Mouse (Mus musculus) kidney, postnatal 14 days (tissue): Measurements from ENCODE around the gene Pdgfb.

Experiments used
- DNase-seq: peaks from one replicate; pipeline ENCODE4 v3.0.0; 2022; ENCODE audit warnings: mixed read lengths

Gene Pdgfb

GRCm38 (mm10) chr15:80014321-80015210 is at the start of gene Pdgfb:
Pdgfb (minus strand) TSS chr15:80014977.
- peak; percentile 86 for DNase-seq

- DNase-seq: no peak
Observed at GRCm38 (mm10) chr15:80062821-80063220, 48.0 kb upstream of the Pdgfb start.

DNA sequence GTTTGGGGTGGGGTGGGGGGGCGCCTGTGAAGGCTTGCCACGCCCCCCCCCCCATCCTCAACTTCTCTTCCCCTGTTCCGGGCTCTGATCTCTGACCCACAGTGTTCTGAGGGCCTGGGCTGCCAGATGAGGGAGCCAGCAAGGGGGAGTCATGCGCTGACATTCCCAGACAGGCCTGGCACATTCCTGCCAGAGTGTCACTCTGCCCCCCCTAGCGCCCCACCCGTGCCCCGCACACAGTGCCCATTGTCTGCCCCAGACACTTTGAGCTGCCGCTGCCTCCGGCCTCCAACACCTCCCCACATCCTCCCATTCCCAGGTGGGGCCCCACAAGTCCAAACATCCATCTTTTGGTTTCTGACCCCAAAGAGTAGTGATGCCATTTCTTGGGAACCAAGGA is 47.6 kb upstream of the Pdgfb start:
- no peak for DNase-seq

DNA sequence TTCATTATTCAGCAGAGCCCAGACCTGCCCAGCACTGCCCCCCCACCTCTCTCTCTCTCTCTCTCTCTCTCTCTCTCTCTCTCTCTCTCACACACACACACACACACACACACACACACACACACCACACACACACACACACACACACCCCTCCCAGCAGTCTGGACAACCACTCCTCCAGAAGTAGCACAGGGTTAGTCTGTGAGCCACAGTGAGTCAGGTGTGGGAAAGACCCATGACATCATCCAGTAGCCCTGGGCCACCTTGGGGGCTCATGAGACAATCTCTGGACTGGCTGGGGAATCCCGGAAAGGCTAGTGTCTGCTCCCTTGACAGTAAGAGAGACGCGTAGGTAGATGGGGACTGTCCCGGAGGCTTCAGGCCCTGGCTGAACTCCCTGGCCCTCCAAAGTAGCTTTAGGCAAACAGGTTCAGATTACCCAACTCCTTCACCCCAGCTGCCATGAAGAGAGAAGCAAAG is 46.3 kb upstream of the Pdgfb start:
- no peak for DNase-seq

DNA sequence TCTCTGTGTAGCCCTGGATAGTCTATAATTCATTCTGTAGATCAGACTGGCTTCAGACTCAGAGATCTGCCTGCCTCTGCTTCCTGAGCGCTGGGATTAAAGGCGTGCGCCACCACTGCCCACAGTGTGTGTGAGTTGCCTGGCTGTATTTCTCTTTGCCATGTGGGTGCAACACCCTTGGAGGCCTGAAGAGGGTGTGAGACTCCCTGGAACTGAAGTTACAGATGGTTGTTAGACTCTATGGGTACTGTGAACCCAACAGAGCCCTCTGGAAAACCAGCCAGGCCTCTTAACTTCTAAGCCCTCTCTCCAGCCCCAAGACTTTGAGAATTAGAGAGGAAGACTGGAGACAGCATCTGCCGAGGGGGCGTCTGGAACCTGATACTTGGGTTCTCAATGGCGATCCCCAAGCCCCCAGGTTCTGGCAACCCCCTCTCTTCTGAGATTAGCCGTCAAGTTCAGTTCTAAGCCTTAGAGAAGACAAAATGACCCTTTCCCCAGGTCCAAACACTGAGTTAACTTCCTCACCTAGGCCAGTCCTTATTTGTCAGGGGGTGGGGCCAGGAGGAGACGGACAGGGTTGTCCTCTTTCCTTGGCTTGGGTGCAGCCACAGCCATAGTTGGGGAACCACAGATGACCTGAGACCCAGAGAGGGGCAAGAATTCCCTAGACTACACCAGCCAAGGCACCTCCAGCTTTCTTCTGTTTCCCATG is 45.7 kb upstream of the Pdgfb start:
- DNase-seq: no peak

GRCm38 (mm10) chr15:80059606-80060005 is 44.8 kb upstream of the Pdgfb start:
- peak; percentile 73 for DNase-seq

GRCm38 (mm10) chr15:80058151-80058550 is 43.4 kb upstream of the Pdgfb start:
- DNase-seq: no peak

DNA sequence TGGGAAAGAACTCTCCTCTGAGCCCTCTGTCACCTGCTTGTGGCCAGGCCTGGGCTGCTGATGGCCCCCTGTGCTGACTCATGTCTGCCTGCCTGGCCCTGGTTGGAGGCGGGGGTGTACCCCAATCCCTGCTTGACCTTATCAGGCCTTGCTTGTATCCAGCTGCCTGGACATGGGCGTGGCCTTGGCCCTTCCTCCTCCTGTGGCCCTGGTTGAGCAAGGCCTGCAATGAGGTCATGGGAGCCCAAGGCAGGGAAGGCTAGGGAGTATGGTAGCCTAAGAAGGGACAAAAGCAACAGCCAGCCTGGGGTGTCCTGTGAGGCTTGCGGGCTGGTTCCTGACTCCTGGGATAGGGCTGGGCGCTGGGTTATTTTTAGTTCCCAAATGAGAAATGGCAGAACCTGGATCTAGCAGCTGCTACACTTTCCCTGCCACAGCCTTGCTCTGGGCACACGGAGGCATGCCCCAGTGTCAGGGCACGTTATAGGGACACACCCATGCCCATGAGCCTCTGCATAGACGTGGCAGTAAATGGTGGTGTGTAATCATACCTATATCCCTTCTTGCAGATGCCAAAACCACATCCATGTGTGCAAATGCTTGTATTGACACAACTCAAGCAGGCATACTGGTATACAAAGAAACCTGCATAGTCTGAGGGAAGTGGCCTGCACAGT is 39.4 kb upstream of the Pdgfb start:
- no peak for DNase-seq

GRCm38 (mm10) chr15:80053381-80054033 is 38.7 kb upstream of the Pdgfb start:
- DNase-seq: peak; percentile 43

GRCm38 (mm10) chr15:80051782-80052181 is 37.0 kb upstream of the Pdgfb start:
- DNase-seq: no peak

GRCm38 (mm10) chr15:80051092-80051761 is 36.5 kb upstream of the Pdgfb start:
- peak; percentile 50 for DNase-seq

DNA sequence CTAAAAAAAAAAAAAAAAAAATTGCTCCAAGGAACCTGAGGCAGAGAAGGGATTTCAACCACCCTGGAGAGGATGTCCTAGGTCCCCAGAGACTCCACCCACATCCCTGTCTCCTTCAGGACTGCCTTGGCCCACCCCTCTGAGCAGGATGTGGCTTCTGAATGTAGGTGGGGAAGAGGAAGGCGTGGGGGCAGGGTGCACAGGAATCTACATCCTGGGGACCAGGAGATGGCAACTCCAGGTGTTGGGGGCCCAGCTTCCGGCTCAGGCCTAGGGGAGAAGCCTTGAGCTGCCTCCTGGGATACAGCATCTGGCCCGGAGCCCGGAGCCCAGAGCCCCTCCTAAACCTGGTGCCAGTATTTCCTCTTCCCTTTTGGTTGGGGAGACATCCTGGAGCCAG is 35.3 kb upstream of the Pdgfb start:
- DNase-seq: peak; percentile 68

- no peak for DNase-seq
Observed at GRCm38 (mm10) chr15:80047973-80048372, 33.2 kb upstream of the Pdgfb start.

DNA sequence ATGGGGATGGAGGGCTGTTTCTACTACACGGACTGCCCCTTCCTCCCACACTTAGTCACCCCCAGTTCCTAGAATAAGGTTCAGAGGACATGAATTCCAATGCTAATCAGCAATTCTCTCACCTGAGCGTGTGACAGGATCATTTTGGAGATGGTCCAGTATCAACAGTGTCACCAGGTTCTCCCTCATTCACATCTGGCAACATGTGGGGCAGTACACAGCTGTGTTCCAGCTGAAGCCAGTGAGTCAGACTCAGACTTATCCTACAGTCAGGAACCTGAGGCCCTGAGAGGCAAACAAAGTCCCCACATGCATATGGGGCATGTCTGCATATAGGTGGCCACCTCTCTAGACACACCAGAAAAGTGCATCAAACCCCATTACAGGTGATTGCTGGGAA is 32.5 kb upstream of the Pdgfb start:
- no peak for DNase-seq

DNA sequence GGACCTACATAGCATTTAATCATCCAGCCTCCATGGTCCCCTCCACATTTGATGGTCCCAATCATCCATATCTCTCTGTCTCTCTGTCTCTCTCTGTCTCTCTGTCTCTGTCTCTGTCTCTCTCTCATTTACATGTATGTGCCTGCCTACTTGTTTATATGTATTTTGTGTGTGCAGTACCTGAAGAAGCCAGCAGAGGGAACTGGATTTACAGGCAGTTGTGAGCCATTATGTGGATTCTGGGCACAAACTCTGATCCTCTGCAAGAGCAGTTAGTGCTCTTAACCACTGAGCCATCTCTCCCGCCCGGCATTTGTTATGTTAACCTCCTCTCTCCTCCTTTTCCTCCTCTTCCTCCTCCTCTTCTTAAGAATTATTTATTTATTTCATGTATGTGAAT is 31.0 kb upstream of the Pdgfb start:
- no peak for DNase-seq

- no peak for DNase-seq
Observed at GRCm38 (mm10) chr15:80044249-80044648, 29.5 kb upstream of the Pdgfb start.

- no peak for DNase-seq
Observed at GRCm38 (mm10) chr15:80042152-80042551, 27.4 kb upstream of the Pdgfb start.

GRCm38 (mm10) chr15:80038110-80038391 is 23.3 kb upstream of the Pdgfb start:
- DNase-seq: no peak

DNA sequence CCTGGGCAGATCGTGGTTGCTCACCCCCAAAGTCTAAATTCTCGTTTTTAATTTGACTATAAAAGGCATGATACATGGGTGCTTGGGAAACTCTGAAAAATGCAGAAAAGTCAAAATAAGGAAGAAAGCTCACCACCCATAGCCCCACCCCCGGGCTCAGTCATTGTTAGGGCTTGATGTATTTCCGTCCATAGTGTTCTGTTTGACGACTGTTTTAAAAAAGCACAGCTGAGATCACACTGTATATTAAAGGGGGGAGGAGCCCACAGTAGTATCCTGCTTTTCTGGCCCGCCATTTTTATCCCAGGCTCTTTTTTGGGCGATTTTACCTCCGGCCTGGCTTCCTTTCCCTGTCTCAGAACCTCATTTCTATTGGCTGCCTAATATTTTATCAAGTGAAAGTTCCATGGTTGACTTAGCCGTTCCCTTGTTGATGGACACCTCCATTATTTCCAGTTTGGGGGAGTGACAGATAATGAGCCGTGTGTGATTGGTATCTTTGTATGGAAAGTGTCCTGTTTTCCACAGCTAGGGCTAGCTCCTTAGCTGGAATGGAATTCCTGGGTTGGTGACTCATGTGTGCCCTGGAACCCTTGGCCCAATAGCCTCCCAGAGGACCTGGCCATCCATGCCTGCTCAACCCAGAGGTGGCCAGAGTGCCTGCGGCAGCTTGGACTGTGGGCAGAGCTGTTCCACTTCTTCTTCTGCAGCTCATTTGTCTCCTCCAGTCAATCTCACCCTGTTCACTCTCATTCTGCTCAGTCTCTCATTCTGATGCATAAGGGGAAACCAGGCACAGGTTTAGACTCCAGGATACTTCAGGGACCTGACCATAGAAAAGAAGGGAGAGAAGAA is 22.7 kb upstream of the Pdgfb start:
- DNase-seq: no peak

GRCm38 (mm10) chr15:80035341-80035885 is 20.6 kb upstream of the Pdgfb start:
- DNase-seq: no peak

GRCm38 (mm10) chr15:80034913-80035312 is 20.1 kb upstream of the Pdgfb start:
- DNase-seq: no peak
